Mouse (Mus musculus) MEL (cell line): ENCODE results near the gene Rab44. TPM values are rescaled to one million over a fixed set of nuclear protein-coding genes. Genes with fewer than 3 reads are reported as not detected.
"Not testable (repeated sequence)": the region's sequence is repeated elsewhere in the genome, so short reads cannot be mapped to it uniquely, and the experiment has no call there.

Experiments used
- DNase-seq: peaks from one replicate; pipeline ENCODE4 v3.0.0; 2011; ENCODE audit warnings: low read depth, low spot score
- H3K27ac ChIP-seq: 2 replicates; pipeline ENCODE4 v1.5.1; 2012; ENCODE audit warnings: low read depth, mild to moderate bottlenecking, control low read depth, low read length, moderate library complexity; ENCODE audit not compliant: control insufficient read depth
- H3K27me3 ChIP-seq, 2 experiments: fragments of 150-350 bp in 1 of 2; sonication (generic) in 1 of 2; 2 replicates each; pipeline ENCODE4 v1.6.1; 2012; ENCODE audit warnings: low read length in 2 of 2, mild to moderate bottlenecking in 2 of 2, improper control_type of control experiment in 1 of 2, moderate library complexity in 1 of 2; ENCODE audit not compliant: insufficient read depth in 2 of 2, control insufficient read depth in 1 of 2
- H3K36me3 ChIP-seq, 2 experiments: 2 replicates each; pipeline ENCODE4 v1.6.1; 2012 to 2014; ENCODE audit warnings: low read length in 2 of 2, improper control_type of control experiment in 1 of 2, inconsistent platforms in 1 of 2, mild to moderate bottlenecking in 1 of 2; ENCODE audit not compliant: insufficient read depth in 2 of 2, control insufficient read depth in 1 of 2
- H3K4me1 ChIP-seq, 2 experiments: fragments of 150-350 bp in 1 of 2; sonication (generic) in 1 of 2; 2 replicates each; pipeline ENCODE4 v1.6.1; 2012; ENCODE audit warnings: low read length in 2 of 2, improper control_type of control experiment in 1 of 2, mild to moderate bottlenecking in 1 of 2; ENCODE audit not compliant: insufficient read depth in 2 of 2, control insufficient read depth in 1 of 2
- H3K4me3 ChIP-seq, 2 experiments: fragments of 150-350 bp in 1 of 2; sonication (generic) in 1 of 2; 2 replicates each; pipeline ENCODE4 v1.5.1; 2012; ENCODE audit warnings: low read depth in 2 of 2, low read length in 2 of 2, mild to moderate bottlenecking in 2 of 2, moderate library complexity in 2 of 2, control low read depth in 1 of 2, improper control_type of control experiment in 1 of 2; ENCODE audit not compliant: control insufficient read depth in 1 of 2, insufficient read depth in 1 of 2
- H3K79me2 ChIP-seq: 2 replicates; pipeline ENCODE4 v1.6.1; 2012; ENCODE audit warnings: mild to moderate bottlenecking, low read length, moderate library complexity; ENCODE audit not compliant: control insufficient read depth, poor library complexity, insufficient read depth
- H3K9ac ChIP-seq: 2 replicates; pipeline ENCODE4 v1.6.1; 2012; ENCODE audit warnings: low read depth, mild to moderate bottlenecking, control low read depth, low read length, moderate library complexity; ENCODE audit not compliant: control insufficient read depth, poor library complexity, severe bottlenecking
- H3K9me3 ChIP-seq: fragments of 150-350 bp; sonication (generic); replicated peaks from 2 replicates; pipeline ENCODE4 v1.6.1; 2012; ENCODE audit warnings: mild to moderate bottlenecking, low read length, improper control_type of control experiment, moderate library complexity; ENCODE audit not compliant: insufficient read depth
- BHLHE40 ChIP-seq: IDR thresholded peaks from 2 replicates; pipeline ENCODE4 v1.6.1; 2012; ENCODE audit warnings: low read depth, mild to moderate bottlenecking, inconsistent platforms, low read length, improper control_type of control experiment, borderline replicate concordance
- CHD1 ChIP-seq: IDR thresholded peaks from 2 replicates; pipeline ENCODE4 v1.6.1; 2012; ENCODE audit warnings: low read depth, mild to moderate bottlenecking, inconsistent platforms, low read length, improper control_type of control experiment
- ELF1 ChIP-seq: IDR thresholded peaks from 2 replicates; pipeline ENCODE4 v1.6.1; 2014; ENCODE audit warnings: low read depth, mild to moderate bottlenecking, inconsistent platforms, low read length, improper control_type of control experiment, moderate library complexity
- EP300 ChIP-seq, 2 experiments: IDR thresholded peaks; 2 replicates each; pipeline ENCODE4 v1.6.1; 2011; ENCODE audit warnings: improper control_type of control experiment in 2 of 2, low read length in 2 of 2, low read depth in 1 of 2, mild to moderate bottlenecking in 1 of 2
- ETS1 ChIP-seq: IDR thresholded peaks from 2 replicates; pipeline ENCODE4 v1.6.1; 2012; ENCODE audit warnings: low read depth, mild to moderate bottlenecking, inconsistent platforms, low read length, improper control_type of control experiment, moderate library complexity
- GATA1 ChIP-seq: IDR thresholded peaks from 2 replicates; pipeline ENCODE4 v1.6.1; 2011; ENCODE audit warnings: low read depth, low read length, improper control_type of control experiment
- MYB ChIP-seq: IDR thresholded peaks from 2 replicates; pipeline ENCODE4 v1.6.1; 2011; ENCODE audit warnings: mild to moderate bottlenecking, low read depth, low read length, improper control_type of control experiment
- MYC ChIP-seq: IDR thresholded peaks from 2 replicates; pipeline ENCODE4 v1.6.1; 2011; ENCODE audit warnings: low read depth, mild to moderate bottlenecking, low read length, improper control_type of control experiment, moderate library complexity
- NRF1 ChIP-seq: IDR thresholded peaks from 2 replicates; pipeline ENCODE4 v1.6.1; 2014; ENCODE audit warnings: low read depth, mild to moderate bottlenecking, inconsistent platforms, low read length, improper control_type of control experiment, moderate library complexity; ENCODE audit not compliant: poor library complexity, insufficient read depth, severe bottlenecking
- POLR2AphosphoS2 ChIP-seq: IDR thresholded peaks from 2 replicates; pipeline ENCODE4 v1.6.1; 2011; ENCODE audit warnings: low read length, improper control_type of control experiment
- POLR2AphosphoS5 ChIP-seq: IDR thresholded peaks from 2 replicates; pipeline ENCODE4 v1.6.1; 2012; ENCODE audit warnings: low read depth, borderline replicate concordance, mild to moderate bottlenecking, inconsistent platforms, low read length, moderate library complexity, mixed read lengths
- RAD21 ChIP-seq: IDR thresholded peaks from 2 replicates; pipeline ENCODE4 v1.6.1; 2011; ENCODE audit warnings: mild to moderate bottlenecking, low read depth, low read length, improper control_type of control experiment
- RCOR1 ChIP-seq: IDR thresholded peaks from 2 replicates; pipeline ENCODE4 v1.6.1; 2012; ENCODE audit warnings: low read depth, mild to moderate bottlenecking, inconsistent platforms, low read length, improper control_type of control experiment
- SIN3A ChIP-seq: IDR thresholded peaks from 2 replicates; pipeline ENCODE4 v1.6.1; 2012; ENCODE audit warnings: low read length, improper control_type of control experiment, inconsistent platforms
- SMC3 ChIP-seq: IDR thresholded peaks from 2 replicates; pipeline ENCODE4 v1.6.1; 2011; ENCODE audit warnings: low read depth, low read length, improper control_type of control experiment
- TAL1 ChIP-seq: IDR thresholded peaks from 2 replicates; pipeline ENCODE4 v1.6.1; 2012; ENCODE audit warnings: mild to moderate bottlenecking, inconsistent platforms, low read length, moderate library complexity, mixed read lengths
- TCF12 ChIP-seq: IDR thresholded peaks from 2 replicates; pipeline ENCODE4 v1.6.1; 2014; ENCODE audit warnings: low read depth, mild to moderate bottlenecking, inconsistent platforms, low read length, improper control_type of control experiment, moderate library complexity
- ZC3H11A ChIP-seq: IDR thresholded peaks from 2 replicates; pipeline ENCODE4 v1.6.1; 2012; ENCODE audit warnings: low read depth, mild to moderate bottlenecking, inconsistent platforms, low read length, improper control_type of control experiment
- ZMIZ1 ChIP-seq: IDR thresholded peaks from 2 replicates; pipeline ENCODE4 v1.6.1; 2012; ENCODE audit warnings: low read depth, mild to moderate bottlenecking, inconsistent platforms, low read length, improper control_type of control experiment, moderate library complexity
- ZNF384 ChIP-seq: IDR thresholded peaks from 2 replicates; pipeline ENCODE4 v1.6.1; 2012; ENCODE audit warnings: low read depth, mild to moderate bottlenecking, inconsistent platforms, low read length, improper control_type of control experiment
- polyA plus RNA-seq, 2 experiments: library from polyadenylated mRNA; stranded (reverse) in 1 of 2; unstranded in 1 of 2; fragments of >175 nt in 1 of 2; fragments of >200 nt in 1 of 2; gene quantifications; 2 replicates each; pipeline versions ENCODE4 v1.2.1 to v1.2.4; 2012; ENCODE audit warnings: low replicate concordance in 2 of 2, low read depth in 1 of 2; ENCODE audit not compliant: insufficient read length in 2 of 2, insufficient read depth in 1 of 2, missing spikeins in 1 of 2
- total RNA-seq: library from RNA; depleted of rRNA; stranded (reverse); fragments of 300-350 nt; gene quantifications from 2 replicates; pipeline ENCODE4 v1.2.3, GENCODE M21; 2012

Rab44 gene
- total and polyA plus RNA-seq, 3 experiments, result 7.0 to 9.5 TPM; not detected in 1

DNA sequence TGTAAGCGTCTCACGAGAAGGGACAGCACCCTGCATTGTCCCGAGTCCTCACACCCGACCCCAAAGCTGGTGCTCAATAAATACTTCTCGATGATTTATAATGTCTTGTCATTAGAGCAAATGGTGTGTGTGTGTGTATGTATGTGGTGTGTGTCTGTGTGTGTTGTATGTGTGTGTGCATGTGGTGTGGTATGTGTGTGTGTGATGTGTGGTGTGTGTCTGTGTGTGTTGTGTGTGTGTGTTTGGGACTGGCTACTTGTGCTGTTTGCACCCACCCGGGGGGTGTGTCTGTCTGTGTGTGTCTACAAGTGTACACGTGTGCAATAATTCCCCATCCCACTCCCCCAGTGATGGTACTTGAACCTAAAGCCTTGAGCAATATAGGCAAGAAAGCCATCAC, 13.3 kb upstream of the Rab44 start:
- Histone ChIP-seq H3K4me3 (no peak overlapping the region), H3K79me2 (peaks cover 3% of the 10 kb centered on the region), H3K4me1 (peaks cover 2 to 20% of the 10 kb centered on the region in 2 experiments), H3K36me3 (peaks cover 0 to 13% of the 10 kb centered on the region in 2 experiments; a peak in 2 of 4 replicates), H3K9me3 (no peaks in the 10 kb centered on the region), H3K9ac (no peak overlapping the region), H3K27me3 (no peaks in the 10 kb centered on the region), H3K27ac (no peak overlapping the region)
- no peak for DNase-seq
- TF ChIP-seq CHD1, result no peak

DNA sequence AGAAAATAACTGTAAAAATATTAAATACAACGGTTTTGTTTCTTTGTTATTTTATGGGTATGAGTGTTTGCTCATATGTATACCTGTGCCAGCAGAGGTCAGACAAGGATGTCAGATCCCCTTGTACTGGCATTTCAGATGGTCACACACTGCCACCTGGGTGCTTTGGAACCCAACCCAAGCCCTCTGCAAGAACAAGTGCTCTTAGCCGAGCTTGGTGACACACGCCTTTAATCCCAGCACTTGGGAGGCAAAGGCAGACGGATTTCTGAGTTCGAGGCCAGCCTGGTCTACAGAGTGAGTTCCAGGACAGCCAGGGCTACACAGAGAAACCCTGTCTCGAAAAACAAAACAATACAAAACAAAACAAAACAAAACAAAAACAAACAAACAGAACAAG, 3.6 kb upstream of the Rab44 start:
- H3K79me2 ChIP-seq, H3K27me3 ChIP-seq, H3K4me3 ChIP-seq, H3K9me3 ChIP-seq, DNase-seq, H3K9ac ChIP-seq: not testable (repeated sequence)
- Histone ChIP-seq H3K36me3 (peaks cover 0 to 11% of the 10 kb centered on the region in 2 experiments; a peak in 2 of 4 replicates), H3K4me1 (peaks cover 4 to 23% of the 10 kb centered on the region in 2 experiments; a peak in 3 of 4 replicates), H3K27ac (peak overlapping the region; percentile 46)

GRCm38 (mm10) chr17:29111332-29111731, 2.6 kb upstream of the Rab44 start:
- H3K36me3 ChIP-seq, result peaks cover 0 to 11% of the 10 kb centered on the region in 2 experiments; a peak in 2 of 4 replicates
- H3K27me3 ChIP-seq, result no peaks in the 10 kb centered on the region
- peak; percentile 94 for DNase-seq
- H3K27ac ChIP-seq, result peak overlapping the region; percentile 93
- H3K9me3 ChIP-seq, result no peaks in the 10 kb centered on the region
- peaks cover 4 to 23% of the 10 kb centered on the region in 2 experiments; a peak in 3 of 4 replicates for H3K4me1 ChIP-seq
- TF ChIP-seq RAD21 (no peak), TCF12 (peak; percentile 80), MYC (no peak), ELF1 (peak; percentile 54), TAL1 (peak; percentile 67), ZNF384 (no peak), POLR2AphosphoS2 (no peak), SIN3A (peak; percentile 67), ZC3H11A (no peak; the same call in 1 of the 2 replicates), EP300 (IDR thresholded peaks at IDR 0.05; ENCODE audit: low read depth in 1 of 2, low read length in 2 of 2) (peak; percentile 89 to 90), CHD1 (no peak), GATA1 (peak; percentile 92), ETS1 (peak; percentile 97), SMC3 (no peak), POLR2AphosphoS5 (no peak), NRF1 (no peak), RCOR1 (peak; percentile 85), ZMIZ1 (no peak), BHLHE40 (peak; percentile 15), MYB (peak; percentile 47; the same call in 1 of the 2 replicates)
- H3K9ac ChIP-seq, result no peak overlapping the region
- H3K4me3 ChIP-seq, result no peak overlapping the region
- H3K79me2 ChIP-seq, result no peaks in the 10 kb centered on the region; the same call in 1 of the 2 replicates
